Mouse (Mus musculus): Measurements from ENCODE around the gene Bloc1s1.

The Bloc1s1 gene

DNA sequence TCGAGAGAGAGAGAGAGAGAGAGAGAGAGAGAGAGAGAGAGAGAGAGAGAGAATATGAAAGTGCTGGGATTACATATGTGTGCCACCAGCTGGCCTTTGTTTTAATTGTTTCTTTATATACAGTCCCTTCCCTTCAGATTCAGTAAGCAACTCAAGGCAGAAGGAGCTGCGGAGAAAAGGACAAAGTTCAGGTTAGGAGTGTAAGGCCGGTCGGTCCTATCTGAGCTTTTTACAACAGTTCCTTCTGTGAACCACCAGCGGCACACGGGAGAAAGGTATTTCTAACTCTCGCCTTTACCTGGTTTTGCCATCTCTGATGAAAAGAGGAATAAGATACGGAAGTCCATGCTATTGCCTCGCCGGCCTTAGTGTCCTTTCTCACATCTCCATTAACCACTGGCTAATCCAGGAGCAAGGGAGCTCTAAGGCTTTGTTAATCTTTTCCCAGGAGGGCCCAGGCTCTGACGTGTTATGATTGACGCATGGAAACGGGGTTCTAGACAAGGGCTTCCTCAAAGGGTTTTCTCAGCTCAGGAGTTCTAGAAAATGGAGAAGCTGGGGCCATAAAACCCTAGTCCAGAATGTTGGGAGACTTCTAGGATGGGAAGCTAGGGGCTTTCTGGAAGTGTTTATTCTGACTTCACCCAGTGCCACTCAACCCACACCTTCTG, 14.9 kb downstream of the Bloc1s1 start:
- in situ Hi-C loops (cut with MboI, MseI): loop anchor here (5.0 kb wide), 1 partner anchor 68 kb away; no protein-coding TSS in a partner anchor

- in situ Hi-C loops (cut with MboI, MseI): loop anchor here (5.0 kb wide), 1 partner anchor 72 kb away; no protein-coding TSS in a partner anchor
These were observed 19.0 kb downstream of the Bloc1s1 start for GRCm38 (mm10) chr10:128904812-128905211.

- in situ Hi-C loops (cut with MboI, MseI): no loop called here
These were observed 21.3 kb downstream of the Bloc1s1 start for GRCm38 (mm10) chr10:128902409-128902988.

GRCm38 (mm10) chr10:128901409-128901808, 22.4 kb downstream of the Bloc1s1 start:
- in situ Hi-C loops (cut with MboI, MseI): no loop called here

DNA sequence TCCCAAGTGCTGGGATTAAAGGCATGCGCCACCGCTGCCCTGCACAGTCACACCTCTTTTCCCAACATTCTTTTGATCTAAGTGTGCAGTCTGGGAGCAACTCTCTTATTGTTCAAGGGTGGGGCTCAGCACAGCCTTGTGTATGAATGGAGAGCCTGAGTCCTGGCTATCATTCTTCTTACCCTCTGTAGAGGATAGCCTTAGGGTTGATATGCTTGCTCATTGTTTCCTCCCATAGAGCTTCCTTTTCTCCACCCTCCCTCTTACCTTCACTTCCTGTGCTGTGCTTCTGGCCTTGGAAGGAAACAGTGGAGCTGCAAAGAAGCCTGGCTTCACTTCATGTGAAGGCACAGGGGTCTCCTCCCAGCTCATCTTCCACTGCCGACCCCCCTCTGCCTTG, 23.1 kb downstream of the Bloc1s1 start, which contains the start of gene Cd63:
TSS of gene Cd63 (plus strand) at position 292 of the 400 bp plus-strand sequence.
- in situ Hi-C loops (cut with MboI, MseI): no loop called here

DNA sequence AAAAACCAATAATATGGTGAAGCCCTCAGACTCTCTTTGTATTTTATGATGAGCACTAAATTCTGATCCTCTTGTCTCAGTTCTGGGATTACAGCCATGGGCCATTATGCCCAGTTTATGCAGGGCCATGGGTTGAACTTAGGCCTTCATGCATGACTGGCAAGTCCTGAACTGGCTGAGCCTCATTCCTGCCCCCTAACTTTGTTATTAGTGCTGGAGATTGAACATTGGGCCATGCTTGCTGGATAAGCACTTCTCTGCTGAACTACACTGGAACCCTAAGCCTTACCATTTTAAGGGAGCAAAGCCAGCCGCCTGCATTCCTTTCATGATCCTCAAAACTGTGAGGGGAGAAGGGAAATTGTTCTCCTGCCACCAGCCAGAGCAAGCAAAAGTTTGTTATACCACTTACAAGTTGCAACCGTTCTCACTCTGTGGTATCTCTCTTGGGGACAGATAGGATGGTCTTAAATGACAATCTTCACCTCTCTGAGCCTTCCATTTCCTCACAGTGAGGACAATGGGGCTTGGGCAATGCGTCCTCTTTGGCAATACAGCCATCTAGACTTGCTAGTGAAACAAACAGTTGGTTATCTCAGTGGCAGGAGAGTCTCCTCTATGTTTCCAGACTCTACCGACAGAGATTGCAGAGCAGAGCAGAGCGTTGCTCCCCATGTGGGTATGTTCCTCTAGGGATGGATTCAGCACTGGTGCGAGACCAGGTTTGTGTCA, 23.9 kb downstream of the Bloc1s1 start:
- in situ Hi-C loops (cut with MboI, MseI): loop anchor here (5.0 kb wide), 1 partner anchor 133 kb away; no protein-coding TSS in a partner anchor

DNA sequence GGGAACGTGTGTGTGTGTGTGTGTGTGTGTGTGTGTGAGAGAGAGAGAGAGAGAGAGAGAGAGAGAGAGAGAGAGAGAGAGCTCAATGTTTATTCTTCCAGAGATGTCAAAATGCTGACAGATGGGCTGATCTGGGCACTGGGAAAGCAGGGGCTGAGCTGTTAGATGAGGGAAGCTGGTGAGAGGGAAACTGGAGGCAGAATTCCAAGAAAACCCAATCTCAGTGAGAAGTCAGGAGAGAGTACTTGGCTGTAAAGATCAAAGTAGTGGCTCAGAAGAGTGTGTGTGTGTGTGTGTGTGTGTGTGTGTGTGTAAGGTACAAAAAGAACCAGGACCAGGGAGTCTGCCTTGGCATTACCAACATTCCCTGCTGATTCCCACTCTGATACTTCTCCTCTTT, 26.3 kb downstream of the Bloc1s1 start:
- in situ Hi-C loops (cut with MboI, MseI): loop anchor here (5.0 kb wide), 1 partner anchor 130 kb away; no protein-coding TSS in a partner anchor

GRCm38 (mm10) chr10:128896807-128897206, 27.0 kb downstream of the Bloc1s1 start:
- in situ Hi-C loops (cut with MboI, MseI): loop anchor here (5.0 kb wide), 1 partner anchor 130 kb away; no protein-coding TSS in a partner anchor

DNA sequence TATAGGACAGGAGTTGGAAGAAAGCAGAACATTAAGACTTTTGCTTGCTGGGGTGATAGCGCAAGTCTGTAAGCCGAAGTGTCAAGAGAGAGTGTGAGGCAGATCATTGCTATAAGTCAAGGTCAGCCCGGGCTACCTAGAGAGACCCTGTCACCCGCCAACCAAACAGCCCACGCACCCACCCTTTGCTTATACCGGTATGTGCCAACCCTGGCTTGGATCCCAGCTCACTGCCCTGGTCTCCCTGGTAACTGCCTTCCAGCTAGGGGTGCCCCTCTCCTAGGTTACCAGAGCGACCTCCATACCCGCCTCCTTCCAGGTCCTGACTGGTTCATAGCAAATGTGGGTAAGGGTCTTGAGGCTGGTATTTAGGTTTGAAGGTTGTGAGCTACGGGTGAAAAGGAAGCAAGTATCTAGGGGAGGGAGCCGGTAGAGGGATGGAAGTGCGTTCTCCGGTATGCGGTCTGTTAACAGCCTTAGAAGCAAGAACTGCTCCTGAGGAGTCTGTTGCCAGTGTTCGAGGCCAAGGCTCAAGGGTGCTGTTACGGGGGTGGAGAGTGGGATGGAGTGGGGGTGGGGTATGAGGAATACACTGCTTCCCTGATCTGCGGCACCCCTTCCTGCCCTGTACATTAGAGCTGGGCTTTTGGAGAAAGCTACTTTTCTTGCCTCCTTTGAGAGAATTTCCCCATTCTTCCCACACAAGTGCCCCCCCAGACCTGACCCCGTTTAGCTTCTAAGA, 27.7 kb downstream of the Bloc1s1 start:
- in situ Hi-C loops (cut with MboI, MseI): loop anchor here (5.0 kb wide), 1 partner anchor 129 kb away; no protein-coding TSS in a partner anchor

DNA sequence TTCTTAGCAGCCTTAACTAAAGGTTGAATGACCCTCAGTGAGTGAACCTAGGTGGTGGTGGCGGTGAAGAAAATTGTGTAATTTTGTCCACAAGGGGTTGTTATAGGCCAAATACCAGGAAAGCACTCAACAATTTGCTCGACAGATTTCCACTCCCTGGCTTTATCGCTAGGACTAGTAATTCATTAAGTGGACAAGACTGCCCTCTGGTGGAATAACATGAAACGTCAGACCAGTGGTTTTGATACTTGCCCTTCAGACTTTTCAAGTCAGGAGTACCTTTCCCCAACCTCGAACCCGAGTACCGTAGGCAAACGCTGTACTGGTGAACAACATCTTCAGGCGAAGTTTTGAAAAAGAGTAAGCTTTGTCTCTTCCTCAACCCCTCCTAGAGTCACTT, 28.4 kb downstream of the Bloc1s1 start:
- in situ Hi-C loops (cut with MboI, MseI): loop anchor here (5.0 kb wide), 1 partner anchor 128 kb away; no protein-coding TSS in a partner anchor

GRCm38 (mm10) chr10:128892246-128892645, 31.6 kb downstream of the Bloc1s1 start:
- in situ Hi-C loops (cut with MboI, MseI): no loop called here

DNA sequence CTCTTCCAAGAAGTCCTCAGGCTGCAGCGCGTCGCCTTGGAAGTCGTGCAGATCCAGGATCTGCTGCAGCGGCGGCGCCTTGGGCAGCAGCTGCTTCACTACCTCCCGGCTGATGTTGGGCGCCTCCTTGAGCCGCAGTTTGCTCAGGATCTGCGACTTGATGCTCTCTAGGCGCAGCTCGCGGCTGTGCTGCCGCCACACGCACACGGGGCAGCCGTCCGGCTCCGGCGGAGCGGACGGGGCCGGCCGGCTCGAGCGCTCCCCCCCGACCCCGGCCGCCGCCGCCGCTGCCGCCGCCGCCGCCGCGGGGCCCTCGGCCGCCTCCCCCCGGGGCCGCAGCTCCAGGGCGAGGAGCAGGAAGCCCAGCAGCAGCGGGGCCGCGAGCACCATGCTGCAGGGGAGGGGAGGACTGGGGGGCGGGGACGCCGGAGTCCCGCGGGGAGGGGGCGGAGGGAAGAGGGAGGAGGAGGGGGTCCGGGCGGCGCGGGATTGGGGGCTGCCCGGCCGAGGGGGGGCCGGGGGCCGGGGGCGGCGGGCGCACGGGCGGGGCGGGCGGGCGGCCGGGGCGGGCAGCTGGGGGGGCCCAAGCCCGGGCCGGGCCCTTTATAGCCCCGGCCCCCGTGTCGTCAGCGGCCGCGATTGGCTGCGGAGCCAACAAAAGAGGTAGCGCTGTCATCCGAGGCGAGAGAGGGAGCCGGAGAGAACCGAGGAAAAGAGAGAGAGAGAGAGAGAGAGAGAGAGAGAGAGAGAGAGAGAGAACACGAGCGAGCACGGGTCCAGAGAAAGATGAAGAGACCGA, 32.3 kb downstream of the Bloc1s1 start, which contains the start of gene Gdf11:
TSS of gene Gdf11 (minus strand) at position 423 of the 799 bp plus-strand sequence.
- in situ Hi-C loops (cut with MboI, MseI): no loop called here

DNA sequence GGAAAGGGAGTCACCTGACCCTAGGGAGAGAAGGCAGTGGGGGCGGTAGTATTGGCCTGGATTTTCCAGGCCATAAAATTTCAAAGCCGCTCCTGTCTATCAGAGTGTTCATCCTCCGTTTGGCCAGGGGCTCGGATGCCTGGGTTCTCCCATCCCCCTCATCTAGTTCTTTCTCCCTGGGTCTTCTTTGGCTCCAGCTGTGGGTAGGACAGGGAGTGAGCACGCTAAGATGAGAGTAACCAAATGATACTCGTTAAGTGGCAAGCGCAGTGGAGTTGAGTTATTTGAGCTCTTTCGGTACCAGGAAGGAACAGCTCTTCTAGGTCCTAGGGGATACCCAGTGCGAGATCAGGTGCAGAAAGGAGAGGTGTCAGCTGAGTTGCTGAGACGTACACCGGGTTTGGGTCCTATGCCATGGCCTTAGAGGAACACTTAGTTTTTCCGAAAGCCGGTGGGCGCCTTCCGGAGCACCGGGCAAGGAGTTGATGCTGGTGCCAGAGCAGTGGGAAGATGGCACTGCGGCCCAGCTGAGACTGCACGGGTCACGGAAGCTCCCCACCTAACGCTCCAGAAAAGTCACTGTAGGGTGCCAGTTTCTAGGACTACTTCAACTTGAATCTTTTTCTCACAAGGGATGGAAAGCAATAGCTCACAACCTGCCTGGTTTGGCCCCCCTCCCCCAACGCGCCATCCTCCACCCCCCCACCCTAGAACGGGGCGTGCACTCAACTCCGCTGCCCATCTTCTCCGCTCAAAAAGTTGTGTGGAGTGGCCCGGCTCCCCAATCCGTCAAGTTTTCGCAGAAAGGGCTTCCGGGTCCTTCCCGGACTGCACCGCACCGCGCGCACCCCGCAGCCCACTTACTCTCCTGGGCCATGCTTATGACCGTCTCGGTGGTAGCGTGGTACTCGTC, 33.2 kb downstream of the Bloc1s1 start:
- in situ Hi-C loops (cut with MboI, MseI): no loop called here

GRCm38 (mm10) chr10:128889846-128890245, 34.0 kb downstream of the Bloc1s1 start:
- in situ Hi-C loops (cut with MboI, MseI): loop anchor here (5.0 kb wide), 1 partner anchor 63 kb away; no protein-coding TSS in a partner anchor

DNA sequence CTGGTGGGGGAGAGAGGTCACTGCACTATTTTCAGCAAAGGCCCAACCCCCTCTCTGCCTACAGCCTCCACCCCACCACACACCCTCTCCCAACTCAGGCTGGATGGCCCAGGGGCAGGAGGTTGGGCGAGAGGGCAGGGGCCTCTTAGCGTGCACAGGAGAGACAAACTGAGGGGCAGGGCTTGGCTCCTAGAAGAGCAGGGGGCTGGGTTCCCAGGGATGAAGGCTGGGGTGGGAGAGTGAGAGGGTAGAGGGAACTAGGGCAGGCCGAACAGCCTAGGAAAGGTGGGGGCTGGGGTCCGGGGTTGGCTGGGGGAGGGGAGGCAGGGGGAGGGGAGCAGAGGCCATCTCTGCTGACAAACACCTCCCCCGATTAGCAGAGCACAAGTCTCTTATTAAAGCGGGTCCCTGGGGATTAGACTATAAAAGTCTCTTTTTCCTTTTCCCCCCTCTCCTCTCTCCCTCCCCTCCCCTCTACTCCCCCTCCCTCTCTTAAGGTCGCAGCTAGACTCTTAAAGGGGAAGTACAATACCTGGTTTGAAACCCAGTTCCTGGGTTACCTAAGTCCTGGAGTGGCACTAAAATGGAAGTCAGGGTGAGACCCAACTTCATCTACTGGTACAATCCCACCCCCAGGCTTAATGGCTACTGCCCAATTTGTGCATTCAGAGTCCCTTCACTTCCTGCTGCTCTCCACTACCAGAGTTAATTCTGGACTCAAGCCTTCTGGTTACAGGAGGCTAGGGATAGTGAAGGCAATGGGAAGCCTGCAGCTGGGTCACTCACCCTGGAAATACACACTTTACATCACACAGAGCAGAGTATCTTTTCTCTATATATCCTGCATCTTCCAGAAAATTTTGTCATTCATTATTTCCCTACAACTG, 34.7 kb downstream of the Bloc1s1 start:
- in situ Hi-C loops (cut with MboI, MseI): loop anchor here (5.0 kb wide), 1 partner anchor 62 kb away; no protein-coding TSS in a partner anchor

GRCm38 (mm10) chr10:128882067-128882466, 41.8 kb downstream of the Bloc1s1 start:
- in situ Hi-C loops (cut with MboI, MseI): no loop called here

GRCm38 (mm10) chr10:128878811-128879210, 45.0 kb downstream of the Bloc1s1 start:
- in situ Hi-C loops (cut with MboI, MseI): no loop called here

- in situ Hi-C loops (cut with MboI, MseI): no loop called here
These were observed 45.5 kb downstream of the Bloc1s1 start for GRCm38 (mm10) chr10:128878291-128878690.
